Mouse (Mus musculus): Measurements from ENCODE around the gene Gm8271. TPM values are rescaled to one million over a fixed set of nuclear protein-coding genes. Genes with fewer than 3 reads are reported as not detected.
"Not testable (repeated sequence)": the region's sequence is repeated elsewhere in the genome, so short reads cannot be mapped to it uniquely, and the experiment has no call there.

The Gm8271 gene
- total RNA-seq (2014; fragmentation: Nextera tagmentation) (not detected in 2 replicates), total RNA-seq (2017) (not detected in 2 replicates)

DNA sequence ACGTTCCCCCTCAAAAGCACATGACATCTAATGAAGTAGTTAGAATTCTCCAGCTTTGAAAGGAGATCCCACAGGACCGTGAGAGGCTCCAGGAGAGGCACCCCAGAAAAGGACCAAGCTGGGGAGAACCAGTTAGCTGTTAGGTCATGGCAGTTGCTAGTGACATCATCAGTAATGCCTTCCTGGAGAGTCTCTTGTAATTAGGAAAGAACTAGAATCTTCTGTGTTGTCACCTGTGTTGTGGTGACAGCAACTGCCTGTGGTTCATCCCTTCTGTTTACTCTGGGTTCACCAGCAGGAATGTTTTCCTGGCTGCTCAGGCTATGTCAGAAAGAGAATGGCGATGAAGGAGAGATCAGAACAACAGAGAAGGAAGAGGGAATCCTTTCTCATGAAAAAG, at the start of gene Gm8271:
Gene Gm8271 (plus strand): TSS at position 301 of the 400 bp plus-strand sequence.
- not testable (repeated sequence) for ATAC-seq (replicated peaks; ENCODE audit: low FRiP score, low TSS enrichment, poor library complexity, severe bottlenecking)

DNA sequence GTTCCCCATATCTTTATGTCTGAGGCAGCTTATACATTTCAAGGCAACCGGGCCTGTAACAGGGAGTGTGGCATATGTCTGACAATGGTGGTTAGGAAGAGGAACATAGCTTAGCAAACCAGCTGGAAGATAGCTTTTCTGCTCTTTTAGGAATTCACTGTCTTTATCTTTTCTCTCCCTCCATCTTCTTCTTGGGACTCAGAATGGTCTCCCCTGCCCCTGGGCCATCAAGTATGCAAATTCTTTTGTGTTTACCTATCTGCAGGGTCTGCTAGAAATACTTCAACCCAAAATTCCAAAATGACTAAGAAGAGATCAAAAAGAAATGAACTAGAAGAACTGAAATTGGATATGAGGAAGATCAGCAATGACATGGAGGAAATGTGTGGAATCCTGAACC, 21.4 kb upstream of the Gm8271 start, which contains the start of gene Gm3317:
Gene Gm3317 (plus strand): TSS at position 301 of the 400 bp plus-strand sequence.
- not testable (repeated sequence) for ATAC-seq (replicated peaks; ENCODE audit: low FRiP score, low TSS enrichment, poor library complexity, severe bottlenecking)

Other genes starting within 250 kb of the Gm8271 start
- gene Gm8297, start 201.9 kb upstream of the Gm8271 start, total RNA-seq (2014; fragmentation: Nextera tagmentation): not detected in 2 replicates
- gene Gm8297, start 201.9 kb upstream of the Gm8271 start, total RNA-seq (2017): not detected in 2 replicates
- not detected in 2 replicates for gene Gm3298, start 169.9 kb upstream of the Gm8271 start, total RNA-seq (2014; fragmentation: Nextera tagmentation)
- not detected in 2 replicates for gene Gm3298, start 169.9 kb upstream of the Gm8271 start, total RNA-seq (2017)
- not detected in 2 replicates for gene 4930555G01Rik, start 135.2 kb upstream of the Gm8271 start, total RNA-seq (2014; fragmentation: Nextera tagmentation)
- not detected in 2 replicates for gene 4930555G01Rik, start 135.2 kb upstream of the Gm8271 start, total RNA-seq (2017)
- gene Gm8281, start 114.8 kb upstream of the Gm8271 start, total RNA-seq (2014; fragmentation: Nextera tagmentation): not detected in 2 replicates
- gene Gm8281, start 114.8 kb upstream of the Gm8271 start, total RNA-seq (2017): not detected in 2 replicates
- gene Gm8279, start 54.3 kb upstream of the Gm8271 start, total RNA-seq (2014; fragmentation: Nextera tagmentation): not detected in 2 replicates
- not detected in 2 replicates for gene Gm8279, start 54.3 kb upstream of the Gm8271 start, total RNA-seq (2017)
- gene Gm3317, start 21.3 kb upstream of the Gm8271 start, total RNA-seq (2014; fragmentation: Nextera tagmentation): not detected in 2 replicates
- gene Gm3317, start 21.3 kb upstream of the Gm8271 start, total RNA-seq (2017): not detected in 2 replicates
- not detected in 2 replicates for gene Gm3526, start 74.8 kb downstream of the Gm8271 start, total RNA-seq (2014; fragmentation: Nextera tagmentation)
- not detected in 2 replicates for gene Gm3526, start 74.8 kb downstream of the Gm8271 start, total RNA-seq (2017)
- gene Gm3542, start 149.1 kb downstream of the Gm8271 start, total RNA-seq (2014; fragmentation: Nextera tagmentation): not detected in 2 replicates
- not detected in 2 replicates for gene Gm3542, start 149.1 kb downstream of the Gm8271 start, total RNA-seq (2017)
- not detected in 2 replicates for gene Gm3500, start 203.3 kb downstream of the Gm8271 start, total RNA-seq (2014; fragmentation: Nextera tagmentation)
- not detected in 2 replicates for gene Gm3500, start 203.3 kb downstream of the Gm8271 start, total RNA-seq (2017)